Mouse (Mus musculus) embryonic facial prominence, embryonic 11.5 days (tissue): ENCODE measurements around the gene Arhgap21. TPM values are rescaled to one million over a fixed set of nuclear protein-coding genes. Genes with fewer than 3 reads are reported as not detected.

Experiments
- ATAC-seq: fragments of 200-750 bp; cut with Nextera tagmentation; replicated peaks from 2 replicates; pipeline ENCODE4 v1.8.0; 2017; ENCODE audit warnings: low read depth; ENCODE audit not compliant: insufficient number of reproducible peaks, low FRiP score, low TSS enrichment
- DNase-seq: peaks from one replicate; pipeline ENCODE4 v3.0.0-alpha.2; 2015; ENCODE audit warnings: low spot score
- H3K27ac ChIP-seq: fragments of 300-500 bp; sonication (generic); replicated peaks from 2 replicates; pipeline ENCODE4 v1.5.1; 2014; ENCODE audit warnings: mild to moderate bottlenecking, low read depth, low read length, control low read depth
- H3K27me3 ChIP-seq: fragments of 300-500 bp; sonication (generic); 2 replicates; pipeline ENCODE4 v1.6.1; 2014; ENCODE audit warnings: mild to moderate bottlenecking, low read length, moderate library complexity, mixed read lengths; ENCODE audit not compliant: control insufficient read depth, insufficient read depth
- H3K36me3 ChIP-seq: fragments of 300-500 bp; sonication (generic); replicated peaks from 2 replicates; pipeline ENCODE4 v1.6.1; 2014; ENCODE audit warnings: low read depth, mild to moderate bottlenecking, low read length, moderate library complexity, mixed read lengths; ENCODE audit not compliant: control insufficient read depth, insufficient read depth
- H3K4me1 ChIP-seq: fragments of 300-500 bp; sonication (generic); 2 replicates; pipeline ENCODE4 v1.6.1; 2014; ENCODE audit warnings: low read length, mixed read lengths; ENCODE audit not compliant: control insufficient read depth, insufficient read depth
- H3K4me2 ChIP-seq: fragments of 300-500 bp; sonication (generic); 2 replicates; pipeline ENCODE4 v1.6.1; 2014; ENCODE audit warnings: low read depth, mild to moderate bottlenecking, control low read depth, low read length, moderate library complexity
- H3K4me3 ChIP-seq: fragments of 300-500 bp; sonication (generic); 2 replicates; pipeline ENCODE4 v1.5.1; 2014; ENCODE audit warnings: low read depth, low read length, control low read depth
- H3K9ac ChIP-seq: fragments of 300-500 bp; sonication (generic); replicated peaks from 2 replicates; pipeline ENCODE4 v1.6.1; 2014; ENCODE audit warnings: mild to moderate bottlenecking, control low read depth, low read length
- H3K9me3 ChIP-seq: fragments of 300-500 bp; sonication (generic); replicated peaks from 2 replicates; pipeline ENCODE4 v1.6.1; 2016; ENCODE audit warnings: mild to moderate bottlenecking, low read length, inconsistent platforms, mixed read lengths; ENCODE audit not compliant: control insufficient read depth
- WGBS: fragments of 180-500 bp; shearing (Covaris S2); extraction: QIAGEN DNeasy Blood & Tissue Kit; methylation state at CpG from one replicate; pipeline ENCODE4 v1.1.7; 2014; 5-methylcytosine and 5-hydroxymethylcytosine counted together
- polyA plus RNA-seq: library from polyadenylated mRNA; unstranded; fragments of >200 nt; fragmentation: Nextera tagmentation; extraction: Ambion mirVana; gene quantifications from 2 replicates; pipeline ENCODE4 v1.2.1, GENCODE M21; 2014

The Arhgap21 gene
- polyA plus RNA-seq, 1 experiment from 2014 or later = 23.8 TPM

- H3K27me3 ChIP-seq = no peaks in the 10 kb centered on the region
- no peak overlapping the region for H3K27ac ChIP-seq
- no peaks in the 10 kb centered on the region for H3K36me3 ChIP-seq
- DNase-seq (no peak), ATAC-seq (no peak)
- H3K9me3 ChIP-seq = no peaks in the 10 kb centered on the region
- H3K4me1 ChIP-seq = no peaks in the 10 kb centered on the region
- H3K4me2 ChIP-seq = no peak overlapping the region
- H3K4me3 ChIP-seq = no peak overlapping the region
- H3K9ac ChIP-seq = no peak overlapping the region
These were observed 100.6 kb downstream of the Arhgap21 start for GRCm38 (mm10) chr2:20868052-20868451.

GRCm38 (mm10) chr2:20865795-20866194, 102.9 kb downstream of the Arhgap21 start:
- WGBS = 87% methylated on average over 3 of the region's 3 CpGs
- H3K27ac ChIP-seq = no peak overlapping the region
- no peaks in the 10 kb centered on the region for H3K9me3 ChIP-seq
- no peak overlapping the region for H3K9ac ChIP-seq
- ATAC-seq = no peak
- no peak for DNase-seq
- no peak overlapping the region for H3K4me3 ChIP-seq
- H3K27me3 ChIP-seq = no peaks in the 10 kb centered on the region
- no peaks in the 10 kb centered on the region for H3K4me1 ChIP-seq
- no peaks in the 10 kb centered on the region for H3K36me3 ChIP-seq
- H3K4me2 ChIP-seq = no peak overlapping the region

- Histone ChIP-seq H3K9ac (no peak overlapping the region), H3K4me2 (no peak overlapping the region), H3K4me3 (no peak overlapping the region), H3K36me3 (no peaks in the 10 kb centered on the region), H3K9me3 (no peaks in the 10 kb centered on the region), H3K4me1 (no peaks in the 10 kb centered on the region), H3K27ac (no peak overlapping the region), H3K27me3 (no peaks in the 10 kb centered on the region)
- DNase-seq (no peak), ATAC-seq (no peak)
- 94% methylated on average over 2 of the region's 2 CpGs for WGBS
These were observed 104.1 kb downstream of the Arhgap21 start for GRCm38 (mm10) chr2:20864569-20864968.

- Histone ChIP-seq H3K27ac (no peak overlapping the region), H3K27me3 (no peaks in the 10 kb centered on the region), H3K4me2 (no peak overlapping the region), H3K9me3 (no peaks in the 10 kb centered on the region), H3K4me1 (no peaks in the 10 kb centered on the region), H3K9ac (no peak overlapping the region), H3K4me3 (no peak overlapping the region), H3K36me3 (peaks cover 3% of the 10 kb centered on the region; the same call in 1 of the 2 replicates)
- DNase-seq (no peak), ATAC-seq (no peak)
- 85% methylated on average over 5 of the region's 5 CpGs for WGBS
These were observed 107.9 kb downstream of the Arhgap21 start for GRCm38 (mm10) chr2:20860756-20861155.

GRCm38 (mm10) chr2:20849346-20849745, 119.3 kb downstream of the Arhgap21 start:
- ATAC-seq (no peak), DNase-seq (no peak)
- Histone ChIP-seq H3K4me3 (no peak overlapping the region), H3K4me1 (no peaks in the 10 kb centered on the region), H3K4me2 (no peak overlapping the region), H3K9me3 (no peaks in the 10 kb centered on the region), H3K27ac (no peak overlapping the region), H3K9ac (no peak overlapping the region), H3K27me3 (no peaks in the 10 kb centered on the region), H3K36me3 (peaks cover 5% of the 10 kb centered on the region)
- 84% methylated on average over 18 of the region's 18 CpGs for WGBS

GRCm38 (mm10) chr2:20831608-20832406, 136.9 kb downstream of the Arhgap21 start:
- no peak overlapping the region for H3K4me3 ChIP-seq
- WGBS = 76% methylated on average over 3 of the region's 3 CpGs
- H3K27me3 ChIP-seq = no peaks in the 10 kb centered on the region
- H3K27ac ChIP-seq = no peak overlapping the region
- no peak overlapping the region for H3K4me2 ChIP-seq
- H3K36me3 ChIP-seq = no peaks in the 10 kb centered on the region
- ATAC-seq (no peak), DNase-seq (no peak)
- no peaks in the 10 kb centered on the region for H3K9me3 ChIP-seq
- H3K9ac ChIP-seq = no peak overlapping the region
- no peaks in the 10 kb centered on the region for H3K4me1 ChIP-seq

- no peak overlapping the region for H3K27ac ChIP-seq
- H3K36me3 ChIP-seq = no peaks in the 10 kb centered on the region
- no peaks in the 10 kb centered on the region for H3K4me1 ChIP-seq
- H3K27me3 ChIP-seq = no peaks in the 10 kb centered on the region
- ATAC-seq = no peak
- 90% methylated on average over 3 of the region's 3 CpGs for WGBS
- no peak overlapping the region for H3K4me3 ChIP-seq
- no peak overlapping the region for H3K9ac ChIP-seq
- H3K4me2 ChIP-seq = no peak overlapping the region
- no peak for DNase-seq
- no peaks in the 10 kb centered on the region for H3K9me3 ChIP-seq
These were observed 137.8 kb downstream of the Arhgap21 start for GRCm38 (mm10) chr2:20830882-20831281.

- Histone ChIP-seq H3K4me2 (no peak overlapping the region), H3K9ac (no peak overlapping the region), H3K9me3 (no peaks in the 10 kb centered on the region), H3K4me1 (no peaks in the 10 kb centered on the region), H3K27ac (no peak overlapping the region), H3K4me3 (no peak overlapping the region), H3K27me3 (no peaks in the 10 kb centered on the region), H3K36me3 (no peaks in the 10 kb centered on the region)
- DNase-seq (no peak), ATAC-seq (no peak)
These were observed 142.4 kb downstream of the Arhgap21 start for GRCm38 (mm10) chr2:20826258-20826657.
